Mouse (Mus musculus) spleen, adult 2 months (tissue): ENCODE data around the gene Gm20422. TPM values are rescaled to one million over a fixed set of nuclear protein-coding genes. Genes with fewer than 3 reads are reported as not detected.

ENCODE experiments used
- DNase-seq, 2 experiments: peaks; one replicate each; pipeline versions ENCODE4 v3.0.0 to v3.0.0-alpha.2; 2012 to 2021; ENCODE audit warnings: low spot score in 2 of 2, low read depth in 1 of 2
- H3K27ac ChIP-seq: fragments of 200-500 bp; 2 replicates; pipeline ENCODE4 v1.5.1; 2012; ENCODE audit warnings: low read length, inconsistent platforms; ENCODE audit not compliant: insufficient read depth
- H3K27me3 ChIP-seq: fragments of 200-500 bp; 2 replicates; pipeline ENCODE4 v1.6.1; 2012; ENCODE audit warnings: mild to moderate bottlenecking, moderate library complexity, low read length, inconsistent platforms; ENCODE audit not compliant: control insufficient read depth, insufficient read depth
- H3K36me3 ChIP-seq: fragments of 200-500 bp; 2 replicates; pipeline ENCODE4 v1.6.1; 2012; ENCODE audit warnings: mild to moderate bottlenecking, low read length, inconsistent platforms; ENCODE audit not compliant: control insufficient read depth, insufficient read depth
- H3K4me1 ChIP-seq: fragments of 200-500 bp; 2 replicates; pipeline ENCODE4 v1.6.1; 2011; ENCODE audit warnings: inconsistent platforms; ENCODE audit not compliant: control insufficient read depth, insufficient read depth, insufficient read length
- H3K4me3 ChIP-seq: fragments of 200-500 bp; 2 replicates; pipeline ENCODE4 v1.5.1; 2011; ENCODE audit warnings: mild to moderate bottlenecking, inconsistent platforms; ENCODE audit not compliant: insufficient read depth, insufficient read length; ENCODE audit errors: extremely low read depth
- CTCF ChIP-seq: fragments of 200-500 bp; IDR thresholded peaks from 2 replicates; pipeline ENCODE4 v1.5.1; 2011; ENCODE audit warnings: mild to moderate bottlenecking, inconsistent platforms; ENCODE audit not compliant: insufficient read depth, insufficient read length, insufficient replicate concordance; ENCODE audit errors: extremely low read depth
- POLR2A ChIP-seq: fragments of 200-500 bp; IDR thresholded peaks from 2 replicates; pipeline ENCODE4 v1.6.1; 2011; ENCODE audit warnings: low read depth, low read length, inconsistent platforms
- WGBS: fragments of 180-500 bp; shearing (Covaris S2); methylation state at CpG from one replicate; pipeline ENCODE4 v1.1.7; 2018; 5-methylcytosine and 5-hydroxymethylcytosine counted together
- polyA plus RNA-seq: library from polyadenylated mRNA; depleted of rRNA; stranded (reverse); fragments of >200 nt; gene quantifications from 2 replicates; pipeline ENCODE4 v1.2.3, GENCODE M21; 2012

Gene Gm20422
- polyA plus RNA-seq, 1 experiment: 0.32 TPM

GRCm38 (mm10) chr8:69794096-69794495 lies 19.4 kb upstream of the Gm20422 start:
- WGBS: 98% methylated on average over 3 of the region's 3 CpGs
- Histone ChIP-seq H3K36me3 (peaks cover 38% of the 10 kb centered on the region), H3K27ac (no peak overlapping the region), H3K27me3 (no peaks in the 10 kb centered on the region), H3K4me3 (no peak overlapping the region), H3K4me1 (peaks cover 6% of the 10 kb centered on the region)
- TF ChIP-seq CTCF (no peak), POLR2A (no peak)
- DNase-seq: no peak

- no peak for TF ChIP-seq POLR2A
- peaks cover 34% of the 10 kb centered on the region for H3K36me3 ChIP-seq
- no peak overlapping the region for H3K4me3 ChIP-seq
- no peak for DNase-seq
- H3K27me3 ChIP-seq: no peaks in the 10 kb centered on the region
- H3K27ac ChIP-seq: no peak overlapping the region
- WGBS: 96% methylated on average over 4 of the region's 4 CpGs
- H3K4me1 ChIP-seq: peaks cover 6% of the 10 kb centered on the region
These were observed 19.0 kb upstream of the Gm20422 start for GRCm38 (mm10) chr8:69793666-69794065.

GRCm38 (mm10) chr8:69791415-69792068 lies 16.9 kb upstream of the Gm20422 start:
- Histone ChIP-seq H3K4me1 (peaks cover 6% of the 10 kb centered on the region), H3K27ac (peak overlapping the region; percentile 58), H3K4me3 (peak overlapping the region; percentile 91), H3K36me3 (peaks cover 13% of the 10 kb centered on the region), H3K27me3 (no peaks in the 10 kb centered on the region)
- WGBS: under 1% methylated on average over 43 of the region's 48 CpGs
- TF ChIP-seq CTCF (no peak), POLR2A (no peak)
- peak in 1 of 2 experiments; percentile 27 for DNase-seq

GRCm38 (mm10) chr8:69790773-69791367 lies 16.2 kb upstream of the Gm20422 start, which contains the start of the genes Atp13a1 and Zfp866:
Atp13a1 (plus strand) TSS chr8:69791163.
Zfp866 (minus strand) TSS chr8:69791178.
- Histone ChIP-seq H3K36me3 (peaks cover 9% of the 10 kb centered on the region; the same call in 1 of the 2 replicates), H3K4me3 (peak within 1 kb of the TSS; percentile 91), H3K4me1 (peaks cover 6% of the 10 kb centered on the region), H3K27ac (peak within 1 kb of the TSS; percentile 95), H3K27me3 (no peaks in the 10 kb centered on the region)
- under 1% methylated on average over 38 of the region's 38 CpGs for WGBS
- TF ChIP-seq POLR2A: peak; percentile 92
- no peak for TF ChIP-seq CTCF
- DNase-seq: peak; percentile 82 to 88

- peak overlapping the region; percentile 91 for H3K4me3 ChIP-seq
- 26% methylated on average over 11 of the region's 11 CpGs for WGBS
- peak overlapping the region; percentile 95 for H3K27ac ChIP-seq
- TF ChIP-seq POLR2A: no peak
- TF ChIP-seq CTCF: no peak
- peaks cover 6% of the 10 kb centered on the region for H3K4me1 ChIP-seq
- no peak for DNase-seq
- peaks cover 9% of the 10 kb centered on the region; the same call in 1 of the 2 replicates for H3K36me3 ChIP-seq
- H3K27me3 ChIP-seq: no peaks in the 10 kb centered on the region
These were observed 15.7 kb upstream of the Gm20422 start for GRCm38 (mm10) chr8:69790364-69790763.

GRCm38 (mm10) chr8:69789731-69790130 lies 15.0 kb upstream of the Gm20422 start:
- Histone ChIP-seq H3K4me1 (peaks cover 6% of the 10 kb centered on the region), H3K27ac (no peak overlapping the region), H3K27me3 (no peaks in the 10 kb centered on the region), H3K36me3 (peaks cover 5% of the 10 kb centered on the region; the same call in 1 of the 2 replicates), H3K4me3 (no peak overlapping the region)
- WGBS: 64% methylated on average over 5 of the region's 5 CpGs
- DNase-seq: no peak
- no peak for TF ChIP-seq CTCF
- TF ChIP-seq POLR2A: no peak

- DNase-seq: no peak
These were observed 14.4 kb upstream of the Gm20422 start for GRCm38 (mm10) chr8:69789105-69789504.

More at GRCm38 (mm10) chr8:69789105-69789504, 14.4 kb upstream of the Gm20422 start:
- Histone ChIP-seq H3K4me3 (no peak overlapping the region), H3K4me1 (peaks cover 6% of the 10 kb centered on the region), H3K27me3 (no peaks in the 10 kb centered on the region), H3K36me3 (0 out of 2 replicates have a peak, but pooled peaks cover 2% of the 10 kb centered on the region), H3K27ac (no peak overlapping the region)
- WGBS: 70% methylated on average over 5 of the region's 5 CpGs
- TF ChIP-seq CTCF (no peak), POLR2A (no peak)
